Mouse (Mus musculus) limb, embryonic 15.5 days (tissue): Measurements from ENCODE around the gene Lzic. TPM values are rescaled to one million over a fixed set of nuclear protein-coding genes. Genes with fewer than 3 reads are reported as not detected.
A peak's percentile ranks its signal among the peaks of the same experiment; 100 is the strongest.
"Not testable (repeated sequence)": the region's sequence is repeated elsewhere in the genome, so short reads cannot be mapped to it uniquely, and the experiment has no call there.

Experiments
- ATAC-seq: fragments of 200-750 bp; cut with Nextera tagmentation; 2 replicates; pipeline ENCODE4 v1.8.0; 2017; ENCODE audit warnings: low read depth, moderate TSS enrichment; ENCODE audit not compliant: insufficient number of reproducible peaks, low FRiP score, low TSS enrichment
- H3K27ac ChIP-seq: fragments of 300-500 bp; sonication (generic); 2 replicates; pipeline ENCODE4 v1.5.1; 2015; ENCODE audit warnings: moderate library complexity, mild to moderate bottlenecking, inconsistent platforms
- H3K27me3 ChIP-seq: fragments of 300-500 bp; sonication (generic); 2 replicates; pipeline ENCODE4 v1.6.1; 2015; ENCODE audit warnings: inconsistent platforms
- H3K36me3 ChIP-seq: fragments of 300-500 bp; sonication (generic); 2 replicates; pipeline ENCODE4 v1.6.1; 2015; ENCODE audit warnings: inconsistent platforms
- H3K4me1 ChIP-seq: fragments of 300-500 bp; sonication (generic); 2 replicates; pipeline ENCODE4 v1.6.1; 2015; ENCODE audit warnings: inconsistent platforms
- H3K4me2 ChIP-seq: fragments of 300-500 bp; sonication (generic); 2 replicates; pipeline ENCODE4 v1.6.1; 2015; ENCODE audit warnings: mild to moderate bottlenecking, inconsistent platforms
- H3K4me3 ChIP-seq: fragments of 300-500 bp; sonication (generic); 2 replicates; pipeline ENCODE4 v1.5.1; 2015; ENCODE audit warnings: mild to moderate bottlenecking, inconsistent platforms
- H3K9ac ChIP-seq: fragments of 300-500 bp; sonication (generic); 2 replicates; pipeline ENCODE4 v1.6.1; 2015; ENCODE audit warnings: inconsistent platforms
- H3K9me3 ChIP-seq: fragments of 300-500 bp; sonication (generic); 2 replicates; pipeline ENCODE4 v1.6.1; 2016; ENCODE audit warnings: inconsistent platforms
- WGBS: fragments of 180-500 bp; shearing (Covaris S2); methylation state at CpG from one replicate; pipeline ENCODE4 v1.1.7; 2015; 5-methylcytosine and 5-hydroxymethylcytosine counted together
- polyA plus RNA-seq: library from polyadenylated mRNA; unstranded; fragments of >200 nt; fragmentation: Nextera tagmentation; extraction: Ambion mirVana; gene quantifications from 2 replicates; pipeline ENCODE4 v1.2.1, GENCODE M21; 2015

Lzic gene
- polyA plus RNA-seq, 1 experiment from 2014 or later, result 42.4 TPM

- not testable (repeated sequence) for H3K4me1 ChIP-seq, H3K9me3 ChIP-seq
- 86% methylated on average over 27 of the region's 27 CpGs for WGBS
These were observed 27.9 kb upstream of the Lzic start for GRCm38 (mm10) chr4:149457163-149457562.

GRCm38 (mm10) chr4:149457831-149458430, 27.1 kb upstream of the Lzic start:
- Histone ChIP-seq H3K9ac (no peak overlapping the region), H3K27me3 (no peaks in the 10 kb centered on the region), H3K4me3 (no peak overlapping the region), H3K27ac (no peak overlapping the region), H3K9me3 (no peaks in the 10 kb centered on the region), H3K4me2 (no peak overlapping the region), H3K36me3 (no peaks in the 10 kb centered on the region), H3K4me1 (no peaks in the 10 kb centered on the region)
- ATAC-seq, result no peak
- 77% methylated on average over 6 of the region's 6 CpGs for WGBS

More at GRCm38 (mm10) chr4:149457163-149457562, 27.9 kb upstream of the Lzic start:
- H3K4me3 ChIP-seq, ATAC-seq, H3K36me3 ChIP-seq, H3K4me2 ChIP-seq, H3K27me3 ChIP-seq, H3K27ac ChIP-seq, H3K9ac ChIP-seq: not testable (repeated sequence)

DNA sequence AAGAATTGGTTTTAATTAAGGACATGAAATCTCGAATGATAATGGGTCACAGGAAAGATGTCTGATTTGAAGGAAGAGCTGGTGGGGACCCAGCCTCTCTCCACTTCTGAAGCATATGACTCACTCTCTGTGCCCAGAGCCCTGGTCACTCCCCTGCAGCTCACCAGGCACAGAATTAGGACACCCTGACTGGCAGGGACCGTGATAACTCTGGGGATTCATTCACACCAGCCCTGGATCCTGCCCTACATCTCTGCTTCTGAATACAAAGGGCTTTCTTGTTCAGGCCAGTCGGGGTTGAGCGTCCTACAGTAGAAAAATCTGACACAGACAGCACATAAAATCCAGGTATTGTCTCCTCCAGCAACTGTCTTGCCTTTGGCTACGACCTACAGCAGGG, 26.5 kb upstream of the Lzic start:
- ATAC-seq, result no peak
- 52% methylated on average over 5 of the region's 5 CpGs for WGBS
- Histone ChIP-seq H3K4me3 (no peak overlapping the region), H3K9ac (no peak overlapping the region), H3K9me3 (no peaks in the 10 kb centered on the region), H3K27ac (no peak overlapping the region), H3K36me3 (no peaks in the 10 kb centered on the region), H3K27me3 (no peaks in the 10 kb centered on the region), H3K4me2 (no peak overlapping the region), H3K4me1 (no peaks in the 10 kb centered on the region)

DNA sequence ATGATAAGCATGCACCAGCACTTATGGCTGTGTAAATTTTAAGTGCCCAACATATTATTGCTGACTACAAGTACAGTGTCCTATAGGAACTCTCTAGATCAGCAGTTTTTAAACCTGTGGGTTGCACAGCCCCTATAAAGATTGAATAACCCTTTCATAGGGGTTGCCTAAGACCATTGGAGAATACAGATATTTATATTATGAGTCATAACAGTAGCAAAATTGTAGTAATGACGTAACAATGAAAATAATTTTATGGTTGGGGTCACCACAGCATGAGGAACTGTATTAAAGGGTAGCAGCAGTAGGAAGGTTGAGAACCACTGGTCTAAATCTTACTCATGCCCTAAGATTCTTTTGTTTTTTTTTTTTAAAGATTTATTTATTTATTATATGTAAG, 25.6 kb upstream of the Lzic start:
- Histone ChIP-seq H3K36me3 (no peaks in the 10 kb centered on the region), H3K9ac (no peak overlapping the region), H3K4me3 (no peak overlapping the region), H3K9me3 (no peaks in the 10 kb centered on the region), H3K27me3 (no peaks in the 10 kb centered on the region), H3K4me2 (no peak overlapping the region), H3K27ac (no peak overlapping the region), H3K4me1 (no peaks in the 10 kb centered on the region)
- ATAC-seq, result no peak
- WGBS, result 73% methylated on average over 1 of the region's 1 CpGs

DNA sequence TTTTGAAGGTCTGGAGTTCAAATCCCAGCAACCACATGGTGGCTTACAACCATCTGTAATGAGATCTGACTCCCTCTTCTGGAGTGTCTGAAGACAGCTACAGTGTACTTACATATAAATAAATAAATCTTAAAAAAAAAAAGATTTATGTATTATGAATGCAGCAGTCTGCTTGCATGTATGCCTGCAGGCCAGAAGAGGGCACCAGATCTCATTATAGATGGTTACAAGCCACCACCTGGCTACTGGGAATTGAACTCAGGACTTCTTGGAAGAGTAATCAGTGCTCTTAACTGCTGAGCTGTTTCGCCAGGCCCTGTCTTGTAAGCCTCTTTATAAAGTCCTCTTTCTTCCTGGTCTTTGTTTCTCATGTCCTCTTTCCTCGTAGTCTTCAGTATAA, 24.6 kb upstream of the Lzic start:
- H3K9ac ChIP-seq, H3K27ac ChIP-seq, H3K4me3 ChIP-seq, H3K36me3 ChIP-seq, H3K27me3 ChIP-seq, H3K9me3 ChIP-seq, ATAC-seq, H3K4me2 ChIP-seq, H3K4me1 ChIP-seq: not testable (repeated sequence)
- 83% methylated on average over 2 of the region's 2 CpGs for WGBS

- H3K9ac ChIP-seq, result no peak overlapping the region
- no peaks in the 10 kb centered on the region for H3K9me3 ChIP-seq
- H3K27ac ChIP-seq, result no peak overlapping the region
- no peak overlapping the region for H3K4me3 ChIP-seq
- ATAC-seq, result no peak
- H3K4me1 ChIP-seq, result no peaks in the 10 kb centered on the region
- 63% methylated on average over 6 of the region's 7 CpGs for WGBS
- H3K27me3 ChIP-seq, result no peaks in the 10 kb centered on the region
- H3K4me2 ChIP-seq, result no peak overlapping the region
- H3K36me3 ChIP-seq, result no peaks in the 10 kb centered on the region
These were observed 23.3 kb upstream of the Lzic start for GRCm38 (mm10) chr4:149461579-149462304.

DNA sequence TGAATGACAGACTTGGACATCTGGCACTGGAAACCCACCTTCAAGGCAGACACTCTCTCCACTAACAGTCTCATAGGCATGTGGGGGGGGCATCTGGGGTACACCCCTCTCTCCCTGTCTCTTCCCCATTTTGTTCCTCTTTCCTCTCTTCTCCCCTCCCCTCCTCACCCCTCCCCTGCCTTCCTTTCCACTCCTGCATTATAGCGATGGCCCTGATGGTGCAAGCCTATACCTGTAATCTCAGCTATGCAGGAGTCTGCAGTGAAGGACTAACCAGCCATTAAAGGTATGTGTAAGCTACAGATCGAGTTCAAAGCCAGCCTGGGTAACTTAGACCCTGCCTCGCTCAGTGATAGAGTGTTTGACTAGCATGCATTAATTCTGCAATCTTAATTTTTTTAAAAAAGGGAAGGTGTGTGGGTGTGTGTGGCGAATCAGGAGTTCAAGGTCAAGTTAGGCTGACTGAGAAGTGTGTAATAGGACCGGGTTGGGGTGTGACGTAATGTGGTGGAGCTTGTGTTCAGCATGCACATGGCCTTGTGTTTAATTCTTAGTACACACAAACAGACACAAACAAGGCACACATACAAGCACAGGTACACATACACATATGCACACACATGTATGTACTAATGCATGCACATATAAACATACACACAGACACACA, 22.6 kb upstream of the Lzic start:
- ATAC-seq, result no peak
- Histone ChIP-seq H3K4me1 (no peaks in the 10 kb centered on the region), H3K4me2 (no peak overlapping the region), H3K9ac (no peak overlapping the region), H3K4me3 (no peak overlapping the region), H3K36me3 (peaks cover 2% of the 10 kb centered on the region), H3K27me3 (no peaks in the 10 kb centered on the region), H3K9me3 (no peaks in the 10 kb centered on the region), H3K27ac (no peak overlapping the region)
- 73% methylated on average over 6 of the region's 6 CpGs for WGBS

DNA sequence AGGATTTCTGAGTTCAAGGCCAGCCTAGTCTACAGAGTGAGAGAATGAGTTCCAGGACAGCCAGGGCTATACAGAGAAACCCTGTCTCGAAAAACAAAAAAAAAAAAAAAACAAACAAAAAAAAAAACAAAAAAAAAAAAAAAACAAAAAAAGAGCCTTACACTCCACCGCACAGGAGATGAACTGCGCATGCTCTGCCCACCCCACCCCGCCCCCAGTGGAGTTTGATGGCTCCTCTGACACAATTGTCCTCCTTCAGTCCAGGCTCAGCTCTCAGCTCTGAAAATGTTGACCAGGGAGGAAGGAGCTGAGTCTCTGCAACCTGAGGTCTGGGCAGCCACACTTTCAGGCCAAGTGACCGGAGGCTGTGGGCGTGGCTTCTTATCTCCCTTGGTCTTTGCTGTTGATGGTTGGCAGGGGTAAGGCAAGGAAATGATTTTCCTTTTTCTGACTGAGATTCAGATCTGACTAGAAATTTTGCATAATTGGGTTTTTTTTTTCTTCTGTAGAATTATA, 21.5 kb upstream of the Lzic start:
- H3K4me2 ChIP-seq, result no peak overlapping the region
- WGBS, result 80% methylated on average over 6 of the region's 6 CpGs

DNA sequence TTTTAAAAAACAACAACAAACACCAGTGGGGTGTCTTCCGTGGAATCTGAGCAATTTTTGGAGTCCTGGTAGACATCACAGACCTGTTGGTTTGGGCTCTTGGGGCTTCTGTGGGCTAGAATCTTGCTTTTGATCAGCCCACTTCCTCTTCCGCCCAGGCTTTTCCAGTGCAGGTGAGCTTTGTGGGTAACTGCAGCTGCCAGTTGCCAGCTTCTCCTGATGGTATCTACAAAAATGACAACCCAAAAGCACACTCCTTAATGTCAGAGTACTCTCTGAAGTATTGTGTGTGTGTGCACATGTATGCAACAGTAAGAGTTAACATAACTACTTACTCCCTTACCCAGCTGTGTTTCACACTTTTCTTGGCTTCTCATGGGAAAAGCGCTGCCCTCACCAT, 15.5 kb upstream of the Lzic start:
- H3K36me3 ChIP-seq, result peaks cover 41% of the 10 kb centered on the region
- no peaks in the 10 kb centered on the region for H3K9me3 ChIP-seq
- no peak overlapping the region for H3K4me2 ChIP-seq
- no peaks in the 10 kb centered on the region for H3K4me1 ChIP-seq
- no peaks in the 10 kb centered on the region for H3K27me3 ChIP-seq
- no peak overlapping the region for H3K4me3 ChIP-seq
- no peak for ATAC-seq
- no peak overlapping the region for H3K9ac ChIP-seq
- no peak overlapping the region for H3K27ac ChIP-seq
- WGBS, result 97% methylated on average over 3 of the region's 3 CpGs

More for the DNA sequence above, 21.5 kb upstream of the Lzic start:
- no peaks in the 10 kb centered on the region for H3K27me3 ChIP-seq
- H3K36me3 ChIP-seq, result peaks cover 9% of the 10 kb centered on the region
- no peak overlapping the region for H3K4me3 ChIP-seq
- no peak overlapping the region for H3K9ac ChIP-seq
- no peaks in the 10 kb centered on the region for H3K9me3 ChIP-seq
- H3K4me1 ChIP-seq, result no peaks in the 10 kb centered on the region
- H3K27ac ChIP-seq, result no peak overlapping the region
- no peak for ATAC-seq

DNA sequence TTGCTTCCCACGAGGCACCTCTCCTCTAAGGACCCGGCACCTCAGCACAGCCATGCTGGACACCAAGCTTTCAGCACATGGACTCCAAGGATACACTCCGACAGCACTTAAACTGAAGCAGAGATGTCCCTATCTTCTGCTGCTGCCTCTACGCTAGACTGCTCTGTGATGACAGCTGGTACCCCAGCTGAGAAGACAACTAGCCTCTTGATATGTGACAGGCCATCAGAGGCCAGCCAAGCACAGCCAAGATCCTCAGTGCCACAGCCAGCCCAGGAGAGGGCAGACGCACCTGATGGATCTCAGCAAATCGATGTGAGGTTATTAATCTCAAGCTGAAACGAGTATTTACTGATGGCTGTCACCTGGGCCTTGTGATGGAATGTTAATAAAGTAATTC, 9.9 kb upstream of the Lzic start:
- Histone ChIP-seq H3K4me1 (no peaks in the 10 kb centered on the region), H3K4me3 (no peak overlapping the region), H3K4me2 (no peak overlapping the region), H3K9ac (no peak overlapping the region), H3K36me3 (peaks cover 30% of the 10 kb centered on the region), H3K27ac (no peak overlapping the region), H3K9me3 (no peaks in the 10 kb centered on the region), H3K27me3 (no peaks in the 10 kb centered on the region)
- 78% methylated on average over 7 of the region's 7 CpGs for WGBS
- no peak for ATAC-seq

DNA sequence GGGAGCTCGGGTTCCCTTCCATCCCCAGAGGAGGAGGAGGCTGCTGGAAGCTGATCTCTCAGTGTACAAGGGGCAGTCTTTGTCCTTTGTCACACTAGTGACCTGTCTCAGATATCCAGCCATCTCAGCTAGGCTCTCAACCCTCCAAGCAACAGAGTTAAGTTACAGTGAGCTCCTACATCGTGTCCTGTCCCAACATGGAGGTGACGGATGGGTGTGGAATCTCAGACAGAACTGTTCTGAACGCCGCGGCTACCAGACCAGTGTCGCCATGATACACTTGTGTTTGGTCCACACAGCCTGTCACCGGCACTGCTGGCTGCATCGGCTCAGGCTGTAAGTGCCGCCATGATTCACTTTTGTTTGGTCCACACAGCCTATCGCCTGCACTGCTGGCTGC, 8.0 kb upstream of the Lzic start, which contains the start of gene Tmem274:
Gene Tmem274, plus strand, starts transcription at position 301 of the 400 bp plus-strand sequence.
- no peak within 1 kb of the TSS for H3K4me3 ChIP-seq
- ATAC-seq, result no peak
- H3K27ac ChIP-seq, result no peak within 1 kb of the TSS
- no peak within 1 kb of the TSS for H3K9ac ChIP-seq
- peaks cover 25% of the 10 kb centered on the region for H3K36me3 ChIP-seq
- no peaks in the 10 kb centered on the region for H3K4me1 ChIP-seq
- no peaks in the 10 kb centered on the region for H3K9me3 ChIP-seq
- WGBS, result 85% methylated on average over 11 of the region's 11 CpGs
- no peak within 1 kb of the TSS for H3K4me2 ChIP-seq
- H3K27me3 ChIP-seq, result no peaks in the 10 kb centered on the region

GRCm38 (mm10) chr4:149484566-149484965, 463 bp upstream of the Lzic start:
- Histone ChIP-seq H3K27ac (peak overlapping the region; percentile 80; the same call in 1 of the 2 replicates), H3K9ac (peak overlapping the region; percentile 68), H3K36me3 (peaks cover 27% of the 10 kb centered on the region), H3K4me3 (peak overlapping the region; percentile 65), H3K4me2 (peak overlapping the region; percentile 65), H3K27me3 (no peaks in the 10 kb centered on the region), H3K4me1 (peaks cover 21% of the 10 kb centered on the region), H3K9me3 (no peaks in the 10 kb centered on the region)
- ATAC-seq, result no peak
- WGBS, result 47% methylated on average over 3 of the region's 3 CpGs
